In genomic region chr2:167375688-167376087, GRCm38 (mm10) we compare ENCODE assay signal across 16 mouse cellular contexts. TPM values are rescaled to one million over a fixed set of nuclear protein-coding genes. Genes with fewer than 3 reads are reported as not detected.
DNase-seq lines count a peak whose midpoint lies in the region; ATAC-seq and TF ChIP-seq lines count a peak whose summit lies in the region.
"Had no signal": no experiment of that assay in that cellular context is flagged by ENCODE, and none has a peak within 500 bp of the region (broad histone marks: within the 10 kb centered on the region; RNA-seq: fewer than 3 reads in every experiment).

No protein-coding gene starts in this region.

- TF ChIP-seq CTCF in spleen, adult 2 months (IDR thresholded peaks at IDR 0.05; ENCODE audit: extremely low read depth, insufficient read depth, insufficient read length, insufficient replicate concordance) = no peak

- no peak overlapping the region for H3K9ac ChIP-seq in heart, embryonic 12.5 days
- H3K9ac ChIP-seq: kidney, embryonic 15.5 days; limb, embryonic 13.5 days; liver, embryonic 12.5 days; midbrain, embryonic 12.5 days had no signal

- H3K36me3 ChIP-seq in heart, embryonic 12.5 days = no peaks in the 10 kb centered on the region
- H3K36me3 ChIP-seq in spleen, adult 2 months (ENCODE audit: control insufficient read depth, insufficient read depth, low read length) = no peaks in the 10 kb centered on the region
- H3K36me3 ChIP-seq in midbrain, embryonic 10.5 days = no peaks in the 10 kb centered on the region
- H3K36me3 ChIP-seq: forebrain, embryonic 10.5 days; kidney, embryonic 15.5 days; limb, embryonic 13.5 days; liver, embryonic 12.5 days; midbrain, embryonic 12.5 days had no signal

- WGBS in heart, embryonic 12.5 days = 89% methylated on average over 5 of the region's 5 CpGs
- WGBS in spleen, adult 2 months = 79% methylated on average over 5 of the region's 5 CpGs
- WGBS in midbrain, embryonic 10.5 days = 91% methylated on average over 5 of the region's 5 CpGs

- DNase-seq in heart, postnatal 4 days = no peak
- no peak for DNase-seq in spleen, adult 2 months (ENCODE audit: low read depth in 1 of 2, low spot score in 2 of 2)
- no peak for DNase-seq in spleen, postnatal 36 days (ENCODE audit: low spot score in 2 of 2)
- DNase-seq in midbrain, embryonic 10.5 days (ENCODE audit: low spot score) = no peak
- DNase-seq in kidney, postnatal 4 days = no peak
- DNase-seq: adrenal gland, postnatal 25 days; cerebellum, adult 11 months; cerebellum, adult 9-11 months had no signal

- H3K27me3 ChIP-seq in heart, embryonic 12.5 days (replicated peaks) = no peaks in the 10 kb centered on the region
- H3K27me3 ChIP-seq in spleen, adult 2 months (ENCODE audit: control insufficient read depth, insufficient read depth, low read length) = no peaks in the 10 kb centered on the region
- no peaks in the 10 kb centered on the region for H3K27me3 ChIP-seq in midbrain, embryonic 10.5 days (ENCODE audit: low read depth, poor library complexity, severe bottlenecking)
- H3K27me3 ChIP-seq: kidney, embryonic 15.5 days; limb, embryonic 13.5 days; midbrain, embryonic 12.5 days had no signal

- H3K4me3 ChIP-seq in heart, embryonic 12.5 days = no peak overlapping the region
- no peak overlapping the region for H3K4me3 ChIP-seq in spleen, adult 2 months (ENCODE audit: extremely low read depth, insufficient read depth, insufficient read length)
- H3K4me3 ChIP-seq in brown adipose tissue, adult 24 weeks (ENCODE audit: insufficient read depth, low read depth, low read length) = no peak overlapping the region
- H3K4me3 ChIP-seq in midbrain, embryonic 10.5 days = no peak overlapping the region
- H3K4me3 ChIP-seq: forebrain, embryonic 10.5 days; kidney, embryonic 15.5 days; limb, embryonic 13.5 days; liver, embryonic 12.5 days; midbrain, embryonic 12.5 days had no signal

- H3K27ac ChIP-seq in heart, embryonic 12.5 days (ENCODE audit: poor library complexity, severe bottlenecking) = peak overlapping the region; percentile 40; the same call in 1 of the 2 replicates
- peak overlapping the region; percentile 90 for H3K27ac ChIP-seq in spleen, adult 2 months (ENCODE audit: insufficient read depth, low read length)
- H3K27ac ChIP-seq in brown adipose tissue, adult 24 weeks (replicated peaks; ENCODE audit: low read depth, low read length) = peak overlapping the region; percentile 47
- no peak overlapping the region for H3K27ac ChIP-seq in midbrain, embryonic 10.5 days (replicated peaks)
- H3K27ac ChIP-seq: forebrain, embryonic 10.5 days; kidney, embryonic 15.5 days; limb, embryonic 13.5 days; liver, embryonic 12.5 days; midbrain, embryonic 12.5 days had no signal

- H3K9me3 ChIP-seq in heart, embryonic 12.5 days (replicated peaks) = no peaks in the 10 kb centered on the region
- no peaks in the 10 kb centered on the region for H3K9me3 ChIP-seq in midbrain, embryonic 10.5 days (replicated peaks)
- H3K9me3 ChIP-seq: forebrain, embryonic 10.5 days; kidney, embryonic 15.5 days; limb, embryonic 13.5 days; liver, embryonic 12.5 days; midbrain, embryonic 12.5 days had no signal

- no peak for TF ChIP-seq POLR2A in spleen, adult 2 months (IDR thresholded peaks at IDR 0.05; ENCODE audit: low read depth, low read length)

- peak overlapping the region; percentile 26; the same call in 1 of the 2 replicates for H3K4me2 ChIP-seq in heart, embryonic 12.5 days
- H3K4me2 ChIP-seq: kidney, embryonic 15.5 days; limb, embryonic 13.5 days; liver, embryonic 12.5 days; midbrain, embryonic 12.5 days had no signal

- peaks cover 22% of the 10 kb centered on the region for H3K4me1 ChIP-seq in heart, embryonic 12.5 days (replicated peaks)
- H3K4me1 ChIP-seq in spleen, adult 2 months (ENCODE audit: control insufficient read depth, insufficient read depth, insufficient read length) = peaks cover 31% of the 10 kb centered on the region
- peaks cover 4% of the 10 kb centered on the region; the same call in 1 of the 2 replicates for H3K4me1 ChIP-seq in brown adipose tissue, adult 24 weeks (ENCODE audit: control insufficient read depth, insufficient read depth, insufficient read length, low read length)
- H3K4me1 ChIP-seq in midbrain, embryonic 10.5 days = peaks cover 25% of the 10 kb centered on the region

- no peak for ATAC-seq in heart, embryonic 12.5 days (ENCODE audit: insufficient number of reproducible peaks, low FRiP score)
- ATAC-seq: forebrain, embryonic 16.5 days; liver, embryonic 12.5 days had no signal

RNA-seq across cellular contexts. Expression of gene B4galt5, which starts 26.7 kb away (rescaled TPM):
- polyA plus RNA-seq in heart, embryonic 12.5 days (2016; fragmentation: Nextera tagmentation; extraction: Ambion mirVana) = 14.9 and 21.1 TPM in 2 replicates
- total RNA-seq in heart, postnatal 4 days (2021) = 10 to 100 TPM; 30.3 to 33.9 TPM
- polyA plus RNA-seq in spleen, adult 2 months (2012; rRNA removed) = 20.5 and 22.6 TPM in 2 replicates
- polyA plus RNA-seq in brown adipose tissue, adult 24 weeks (2012; ENCODE audit: insufficient read depth, insufficient read length, missing spikeins) = 3.8 and 6.7 TPM in 2 replicates
- polyA plus RNA-seq in midbrain, embryonic 10.5 days (2016; fragmentation: Nextera tagmentation; extraction: Ambion mirVana) = 9.1 and 9.9 TPM in 2 replicates

RNA-seq across cellular contexts. Expression of gene Slc9a8, which starts 45.8 kb away (rescaled TPM):
- 22.6 and 25.6 TPM in 2 replicates for polyA plus RNA-seq in heart, embryonic 12.5 days (2016; fragmentation: Nextera tagmentation; extraction: Ambion mirVana)
- total RNA-seq in heart, postnatal 4 days (2021) = 10 to 100 TPM; 29.4 to 30.5 TPM
- polyA plus RNA-seq in spleen, adult 2 months (2012; rRNA removed) = 47.7 and 53.8 TPM in 2 replicates
- 9.0 and 13.5 TPM in 2 replicates for polyA plus RNA-seq in brown adipose tissue, adult 24 weeks (2012; ENCODE audit: insufficient read depth, insufficient read length, missing spikeins)
- 21.6 and 25.6 TPM in 2 replicates for polyA plus RNA-seq in midbrain, embryonic 10.5 days (2016; fragmentation: Nextera tagmentation; extraction: Ambion mirVana)
